Mouse (Mus musculus) forebrain, embryonic 13.5 days (tissue): ENCODE results near the gene Dusp15. TPM values are rescaled to one million over a fixed set of nuclear protein-coding genes. Genes with fewer than 3 reads are reported as not detected.

ENCODE experiments used
- ATAC-seq: fragments of 200-750 bp; cut with Nextera tagmentation; 2 replicates; pipeline ENCODE4 v1.8.0; 2017
- H3K27ac ChIP-seq: fragments of 300-500 bp; sonication (generic); 2 replicates; pipeline ENCODE4 v1.5.1; 2015; ENCODE audit warnings: inconsistent platforms, mild to moderate bottlenecking, moderate library complexity
- H3K27me3 ChIP-seq: fragments of 300-500 bp; sonication (generic); 2 replicates; pipeline ENCODE4 v1.6.1; 2015; ENCODE audit warnings: mild to moderate bottlenecking, inconsistent platforms
- H3K36me3 ChIP-seq: fragments of 300-500 bp; sonication (generic); 2 replicates; pipeline ENCODE4 v1.6.1; 2015; ENCODE audit warnings: mild to moderate bottlenecking, inconsistent platforms; ENCODE audit not compliant: poor library complexity, severe bottlenecking
- H3K4me1 ChIP-seq: fragments of 300-500 bp; sonication (generic); 2 replicates; pipeline ENCODE4 v1.6.1; 2015; ENCODE audit warnings: inconsistent platforms
- H3K4me2 ChIP-seq: fragments of 300-500 bp; sonication (generic); 2 replicates; pipeline ENCODE4 v1.6.1; 2015; ENCODE audit warnings: inconsistent platforms, mild to moderate bottlenecking, moderate library complexity
- H3K4me3 ChIP-seq: fragments of 300-500 bp; sonication (generic); 2 replicates; pipeline ENCODE4 v1.5.1; 2015; ENCODE audit warnings: mild to moderate bottlenecking, inconsistent platforms
- H3K9ac ChIP-seq: fragments of 300-500 bp; sonication (generic); 2 replicates; pipeline ENCODE4 v1.6.1; 2015; ENCODE audit warnings: mild to moderate bottlenecking, inconsistent platforms
- H3K9me3 ChIP-seq: fragments of 300-500 bp; sonication (generic); replicated peaks from 2 replicates; pipeline ENCODE4 v1.6.1; 2016; ENCODE audit warnings: inconsistent platforms
- WGBS: fragments of 180-500 bp; shearing (Covaris S2); methylation state at CpG from one replicate; pipeline ENCODE4 v1.1.7; 2015; 5-methylcytosine and 5-hydroxymethylcytosine counted together
- polyA plus RNA-seq: library from polyadenylated mRNA; unstranded; fragments of >200 nt; fragmentation: Nextera tagmentation; extraction: Ambion mirVana; gene quantifications from 2 replicates; pipeline ENCODE4 v1.2.1, GENCODE M21; 2015

Dusp15 gene
- polyA plus RNA-seq, 1 experiment from 2014 or later, result 2.5 TPM

DNA sequence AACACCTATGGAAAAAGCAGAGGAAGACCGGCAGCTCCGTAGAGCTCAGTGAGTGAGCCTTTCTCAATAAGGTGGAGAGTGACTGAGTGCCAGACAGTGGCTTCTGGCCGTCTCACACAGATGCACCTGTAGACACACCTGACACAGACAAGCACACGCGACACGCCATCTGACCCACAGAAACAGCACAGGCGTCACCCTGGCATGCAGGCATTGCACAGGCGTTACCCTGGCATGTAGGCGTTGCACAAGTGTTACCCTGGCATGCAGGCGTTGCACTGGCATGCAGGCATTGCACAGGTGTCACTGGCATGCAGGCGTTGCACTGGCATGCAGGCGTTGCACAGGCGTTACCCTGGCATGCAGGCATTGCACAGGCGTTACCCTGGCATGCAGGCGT, 50.2 kb downstream of the Dusp15 start:
- Histone ChIP-seq H3K4me1 (0 out of 2 replicates have a peak, but pooled peaks cover 5% of the 10 kb centered on the region), H3K36me3 (0 out of 2 replicates have a peak, but pooled peaks cover 3% of the 10 kb centered on the region), H3K9me3 (no peaks in the 10 kb centered on the region), H3K9ac (no peak overlapping the region), H3K27ac (no peak overlapping the region), H3K27me3 (no peaks in the 10 kb centered on the region), H3K4me2 (no peak overlapping the region), H3K4me3 (no peak overlapping the region)
- WGBS, result 94% methylated on average over 15 of the region's 15 CpGs
- ATAC-seq, result no peak

DNA sequence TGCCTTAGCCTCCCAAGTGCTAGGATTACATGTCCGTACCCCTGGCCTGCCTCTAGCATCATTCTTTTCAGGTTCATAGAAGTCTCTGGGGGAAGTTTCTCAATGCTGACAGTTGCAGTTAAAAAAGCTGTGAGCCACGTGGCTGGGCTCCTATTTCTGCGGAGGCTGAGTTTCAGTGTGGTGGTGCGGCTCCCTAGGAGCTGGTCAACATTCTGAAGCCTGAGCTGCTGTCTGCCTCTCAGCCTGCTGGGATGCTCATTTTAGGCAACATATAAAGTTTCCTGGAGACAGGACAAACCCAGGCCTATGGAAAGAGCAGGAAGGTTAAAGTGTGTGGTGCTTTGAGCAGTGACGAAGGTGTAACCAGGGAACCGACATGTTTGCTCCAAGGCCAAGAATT, 52.5 kb downstream of the Dusp15 start:
- no peak for ATAC-seq

GRCm38 (mm10) chr2:152896926-152897325, 54.6 kb downstream of the Dusp15 start:
- ATAC-seq, result no peak

More for the DNA sequence above, 52.5 kb downstream of the Dusp15 start:
- no peaks in the 10 kb centered on the region for H3K27me3 ChIP-seq
- H3K9me3 ChIP-seq, result no peaks in the 10 kb centered on the region
- H3K4me3 ChIP-seq, result no peak overlapping the region
- WGBS, result 84% methylated on average over 6 of the region's 6 CpGs
- no peak overlapping the region for H3K9ac ChIP-seq
- H3K4me1 ChIP-seq, result 0 out of 2 replicates have a peak, but pooled peaks cover 4% of the 10 kb centered on the region
- H3K4me2 ChIP-seq, result no peak overlapping the region
- H3K36me3 ChIP-seq, result peaks cover 21% of the 10 kb centered on the region
- no peak overlapping the region for H3K27ac ChIP-seq

GRCm38 (mm10) chr2:152895834-152896233, 55.7 kb downstream of the Dusp15 start:
- no peak overlapping the region for H3K4me2 ChIP-seq
- 97% methylated on average over 9 of the region's 9 CpGs for WGBS

More at GRCm38 (mm10) chr2:152896926-152897325, 54.6 kb downstream of the Dusp15 start:
- Histone ChIP-seq H3K27me3 (no peaks in the 10 kb centered on the region), H3K4me3 (no peak overlapping the region), H3K4me2 (no peak overlapping the region), H3K9me3 (no peaks in the 10 kb centered on the region), H3K9ac (no peak overlapping the region), H3K4me1 (0 out of 2 replicates have a peak, but pooled peaks cover 4% of the 10 kb centered on the region), H3K27ac (no peak overlapping the region), H3K36me3 (peaks cover 42% of the 10 kb centered on the region)
- 92% methylated on average over 3 of the region's 3 CpGs for WGBS

More at GRCm38 (mm10) chr2:152895834-152896233, 55.7 kb downstream of the Dusp15 start:
- no peak for ATAC-seq
- Histone ChIP-seq H3K27me3 (no peaks in the 10 kb centered on the region), H3K4me3 (no peak overlapping the region), H3K27ac (no peak overlapping the region), H3K4me1 (no peaks in the 10 kb centered on the region), H3K9me3 (no peaks in the 10 kb centered on the region), H3K9ac (no peak overlapping the region), H3K36me3 (peaks cover 52% of the 10 kb centered on the region)

Other genes with a start within 250 kb of the Dusp15 start
- 25.8 and 26.1 TPM in 2 replicates for gene Id1, start 215.4 kb downstream of the Dusp15 start, polyA plus RNA-seq
- 4.4 and 4.8 TPM in 2 replicates for gene Cox4i2, start 197.5 kb downstream of the Dusp15 start, polyA plus RNA-seq
- 155 and 164 TPM in 2 replicates for gene Bcl2l1, start 120.0 kb downstream of the Dusp15 start, polyA plus RNA-seq
- gene Tpx2, start 103.7 kb downstream of the Dusp15 start, polyA plus RNA-seq, result 102 and 103 TPM in 2 replicates
- not detected in 2 replicates for gene Mylk2, start 40.3 kb downstream of the Dusp15 start, polyA plus RNA-seq
- 2.7 and 2.9 TPM in 2 replicates for gene Foxs1, start 18.5 kb downstream of the Dusp15 start, polyA plus RNA-seq
- 1.7 and 1.8 TPM in 2 replicates for gene Ttll9, start 10.8 kb upstream of the Dusp15 start, polyA plus RNA-seq
- gene Pdrg1, start 63.7 kb upstream of the Dusp15 start, polyA plus RNA-seq, result 142 TPM in 2 replicates
- 1.0 and 1.5 TPM in 2 replicates for gene Xkr7, start 80.2 kb upstream of the Dusp15 start, polyA plus RNA-seq
- 0.58 and 0.72 TPM in 2 replicates for gene Ccm2l, start 114.3 kb upstream of the Dusp15 start, polyA plus RNA-seq
- gene Hck, start 156.8 kb upstream of the Dusp15 start, polyA plus RNA-seq, result 0.91 and 1.1 TPM in 2 replicates
- 59.4 and 65.7 TPM in 2 replicates for gene Tm9sf4, start 209.6 kb upstream of the Dusp15 start, polyA plus RNA-seq